In the genomic region with DNA sequence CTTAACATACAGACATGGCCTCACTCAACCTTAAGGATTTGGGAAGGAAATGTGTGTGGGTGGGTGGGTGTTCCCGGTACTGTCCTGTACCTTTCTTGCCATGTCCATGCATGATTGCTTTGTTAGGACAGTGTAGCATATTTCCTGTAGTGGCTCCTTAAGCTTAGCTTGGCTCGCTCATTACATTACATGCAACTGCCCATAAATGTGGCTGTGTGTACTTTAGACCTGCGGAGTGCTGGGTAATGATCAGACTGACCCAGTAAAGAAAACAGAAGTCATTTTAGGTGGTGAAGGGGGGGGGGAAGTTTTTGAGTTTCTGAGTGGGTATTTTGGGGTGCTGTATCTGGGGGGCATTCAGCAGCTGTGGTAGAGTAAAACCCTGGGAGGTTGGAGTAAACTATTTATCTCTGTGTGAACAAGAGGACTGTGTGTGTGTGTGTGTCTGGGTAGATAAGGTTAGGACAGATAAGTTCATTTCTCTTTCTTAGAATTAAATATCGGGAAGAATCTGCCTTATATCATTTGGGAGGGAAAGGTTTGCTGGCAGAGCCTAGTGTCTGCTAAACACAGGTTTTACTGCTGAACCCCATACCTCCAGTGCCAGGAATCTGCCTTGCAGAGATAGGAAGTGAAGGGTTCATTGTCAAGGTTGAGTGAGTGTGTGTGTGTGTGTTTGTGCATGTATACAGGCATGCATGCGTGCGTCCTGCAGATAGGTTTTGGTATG, we compare ENCODE assay signal across 12 mouse cellular contexts. TPM values are rescaled to one million over a fixed set of nuclear protein-coding genes. Genes with fewer than 3 reads are reported as not detected.
DNase-seq lines count a peak whose midpoint lies in the region; ATAC-seq and TF ChIP-seq lines count a peak whose summit lies in the region.
"Had no signal": no experiment of that assay in that cellular context is flagged by ENCODE, and none has a peak within 500 bp of the region (broad histone marks: within the 10 kb centered on the region; RNA-seq: fewer than 3 reads in every experiment).

No protein-coding gene starts in this region.

- H3K36me3 ChIP-seq in hindbrain, embryonic 13.5 days = no peaks in the 10 kb centered on the region
- H3K36me3 ChIP-seq in hindbrain, embryonic 16.5 days (ENCODE audit: control insufficient read depth, insufficient read depth, low read length) = no peaks in the 10 kb centered on the region
- peaks cover 0 to 27% of the 10 kb centered on the region in 2 experiments; a peak in 2 of 4 replicates for H3K36me3 ChIP-seq in MEL (ENCODE audit: control insufficient read depth in 1 of 2, insufficient read depth in 2 of 2, low read length in 2 of 2)
- H3K36me3 ChIP-seq in liver, embryonic 11.5 days (ENCODE audit: control insufficient read depth, insufficient read depth, low read length) = no peaks in the 10 kb centered on the region
- no peaks in the 10 kb centered on the region for H3K36me3 ChIP-seq in midbrain, embryonic 11.5 days (ENCODE audit: control insufficient read depth, insufficient read depth, low read length)
- H3K36me3 ChIP-seq: midbrain, embryonic 10.5 days had no signal

- no peaks in the 10 kb centered on the region for H3K9me3 ChIP-seq in hindbrain, embryonic 13.5 days
- H3K9me3 ChIP-seq in hindbrain, embryonic 16.5 days (ENCODE audit: control insufficient read depth, low read length) = no peaks in the 10 kb centered on the region
- H3K9me3 ChIP-seq in MEL (replicated peaks; ENCODE audit: insufficient read depth, low read length) = no peaks in the 10 kb centered on the region
- H3K9me3 ChIP-seq in liver, embryonic 11.5 days (ENCODE audit: control insufficient read depth, low read length) = no peaks in the 10 kb centered on the region
- no peaks in the 10 kb centered on the region for H3K9me3 ChIP-seq in midbrain, embryonic 11.5 days (ENCODE audit: control insufficient read depth, low read length)
- H3K9me3 ChIP-seq: forebrain, embryonic 13.5 days; midbrain, embryonic 10.5 days had no signal

- H3K27ac ChIP-seq in hindbrain, embryonic 13.5 days = 0 out of 2 replicates have a peak overlapping the region, but pooled peaks have one; percentile 26
- H3K27ac ChIP-seq in hindbrain, embryonic 16.5 days (ENCODE audit: low read depth, low read length) = no peak overlapping the region
- H3K27ac ChIP-seq in MEL (ENCODE audit: control insufficient read depth, low read depth, low read length) = peak overlapping the region; percentile 98
- H3K27ac ChIP-seq in liver, embryonic 11.5 days (ENCODE audit: low read depth, low read length) = peak overlapping the region; percentile 95
- H3K27ac ChIP-seq in midbrain, embryonic 11.5 days (ENCODE audit: low read depth, low read length) = no peak overlapping the region
- H3K27ac ChIP-seq: forebrain, embryonic 13.5 days; hindbrain, postnatal 0 days had no signal

- ATAC-seq in hindbrain, embryonic 13.5 days (ENCODE audit: low FRiP score) = no peak
- ATAC-seq in hindbrain, embryonic 16.5 days = no peak
- peak; percentile 73 for ATAC-seq in liver, embryonic 11.5 days (replicated peaks; ENCODE audit: low FRiP score)
- ATAC-seq in midbrain, embryonic 11.5 days (ENCODE audit: low FRiP score) = no peak
- ATAC-seq: forebrain, embryonic 13.5 days; hindbrain, postnatal 0 days had no signal

- TF ChIP-seq CTCF in MEL (IDR thresholded peaks at IDR 0.05 in 2 of 3, conservative IDR thresholded peaks at IDR 0.05 in 1 of 3; ENCODE audit: control insufficient read depth in 1 of 3, insufficient read depth in 1 of 3, low read depth in 2 of 3, low read length in 3 of 3, poor library complexity in 1 of 3, severe bottlenecking in 1 of 3) = no peak

- DNase-seq in MEL (ENCODE audit: low read depth, low spot score) = peak; percentile 89
- DNase-seq in c-Kit-negative CD71-positive TER-119-positive erythroid progenitor cells, embryonic 14.5 days (ENCODE audit: low read depth, low spot score) = peak; percentile 60
- DNase-seq in liver, embryonic 11.5 days (ENCODE audit: low spot score) = no peak
- DNase-seq in ovary, adult 18-20 months (ENCODE audit: low spot score) = no peak
- DNase-seq in midbrain, embryonic 11.5 days (ENCODE audit: low spot score, missing footprints) = no peak
- DNase-seq: adrenal gland, postnatal 10 days; cerebellum, postnatal 14 days had no signal

- TF ChIP-seq EP300 in MEL (IDR thresholded peaks at IDR 0.05; ENCODE audit: low read depth in 1 of 2, low read length in 2 of 2) = peak; percentile 95 to 96

- no peak for TF ChIP-seq POLR2A in MEL (IDR thresholded peaks at IDR 0.05; ENCODE audit: control insufficient read depth in 1 of 2, insufficient read depth in 1 of 2, low read depth in 1 of 2, low read length in 2 of 2, poor library complexity in 1 of 2)

- no peak overlapping the region for H3K9ac ChIP-seq in hindbrain, embryonic 13.5 days
- no peak overlapping the region for H3K9ac ChIP-seq in hindbrain, embryonic 16.5 days (ENCODE audit: low read depth, low read length)
- peak overlapping the region; percentile 64 for H3K9ac ChIP-seq in MEL (ENCODE audit: control insufficient read depth, low read depth, low read length, poor library complexity, severe bottlenecking)
- H3K9ac ChIP-seq in liver, embryonic 11.5 days (ENCODE audit: low read depth, low read length) = peak overlapping the region; percentile 52
- H3K9ac ChIP-seq in midbrain, embryonic 11.5 days (ENCODE audit: low read length) = no peak overlapping the region
- H3K9ac ChIP-seq: forebrain, embryonic 13.5 days had no signal

- no peak overlapping the region for H3K4me3 ChIP-seq in hindbrain, embryonic 13.5 days
- H3K4me3 ChIP-seq in hindbrain, embryonic 16.5 days (ENCODE audit: low read length) = no peak overlapping the region
- peak overlapping the region in 1 of 2 experiments; percentile 48; a peak in 2 of 4 replicates for H3K4me3 ChIP-seq in MEL (ENCODE audit: control insufficient read depth in 1 of 2, insufficient read depth in 1 of 2, low read depth in 2 of 2, low read length in 2 of 2)
- H3K4me3 ChIP-seq in liver, embryonic 11.5 days (ENCODE audit: low read depth, low read length) = peak overlapping the region; percentile 82
- H3K4me3 ChIP-seq in midbrain, embryonic 11.5 days (ENCODE audit: low read depth, low read length) = no peak overlapping the region
- H3K4me3 ChIP-seq: forebrain, embryonic 13.5 days; midbrain, embryonic 10.5 days had no signal

- 91% methylated on average over 6 of the region's 6 CpGs for WGBS in hindbrain, embryonic 13.5 days
- 84% methylated on average over 6 of the region's 6 CpGs for WGBS in hindbrain, embryonic 16.5 days
- WGBS in liver, embryonic 11.5 days = 48% methylated on average over 6 of the region's 6 CpGs
- 87% methylated on average over 6 of the region's 6 CpGs for WGBS in midbrain, embryonic 11.5 days

- H3K4me2 ChIP-seq in hindbrain, embryonic 13.5 days = no peak overlapping the region
- no peak overlapping the region for H3K4me2 ChIP-seq in hindbrain, embryonic 16.5 days (ENCODE audit: low read length)
- peak overlapping the region; percentile 88 for H3K4me2 ChIP-seq in liver, embryonic 11.5 days
- no peak overlapping the region for H3K4me2 ChIP-seq in midbrain, embryonic 11.5 days
- H3K4me2 ChIP-seq: forebrain, embryonic 13.5 days had no signal

- TF ChIP-seq RAD21 in MEL (IDR thresholded peaks at IDR 0.05; ENCODE audit: low read depth, low read length) = no peak

- H3K27me3 ChIP-seq in hindbrain, embryonic 13.5 days = peaks cover 13% of the 10 kb centered on the region
- H3K27me3 ChIP-seq in hindbrain, embryonic 16.5 days (replicated peaks; ENCODE audit: control insufficient read depth, insufficient read depth, low read length) = no peaks in the 10 kb centered on the region
- H3K27me3 ChIP-seq in MEL (ENCODE audit: control insufficient read depth in 1 of 2, insufficient read depth in 2 of 2, low read length in 2 of 2) = no peaks in the 10 kb centered on the region
- H3K27me3 ChIP-seq in liver, embryonic 11.5 days (replicated peaks; ENCODE audit: control insufficient read depth, insufficient read depth, low read length) = 0 out of 2 replicates have a peak, but pooled peaks cover 2% of the 10 kb centered on the region
- H3K27me3 ChIP-seq in midbrain, embryonic 11.5 days (ENCODE audit: control insufficient read depth, insufficient read depth, low read length) = no peaks in the 10 kb centered on the region; the same call in 1 of the 2 replicates

- H3K79me2 ChIP-seq in MEL (ENCODE audit: control insufficient read depth, insufficient read depth, low read length, poor library complexity) = peaks cover 8% of the 10 kb centered on the region

- H3K4me1 ChIP-seq in hindbrain, embryonic 13.5 days (replicated peaks) = peaks cover 48% of the 10 kb centered on the region
- peaks cover 17% of the 10 kb centered on the region for H3K4me1 ChIP-seq in hindbrain, embryonic 16.5 days (ENCODE audit: control insufficient read depth, insufficient read depth, low read depth, low read length)
- H3K4me1 ChIP-seq in MEL (ENCODE audit: control insufficient read depth in 1 of 2, insufficient read depth in 2 of 2, low read length in 2 of 2) = peaks cover 15 to 49% of the 10 kb centered on the region in 2 experiments
- H3K4me1 ChIP-seq in liver, embryonic 11.5 days (replicated peaks; ENCODE audit: control insufficient read depth, insufficient read depth, low read length) = peaks cover 74% of the 10 kb centered on the region
- H3K4me1 ChIP-seq in midbrain, embryonic 11.5 days (ENCODE audit: control insufficient read depth, insufficient read depth, low read length) = peaks cover 10% of the 10 kb centered on the region

TF ChIP-seq in MEL, 35 proteins besides CTCF, POLR2A, EP300 and RAD21 (continues in another document):
- peak; percentile 90 for TF ChIP-seq RCOR1 (IDR thresholded peaks at IDR 0.05; ENCODE audit: low read depth, low read length)
- no peak for TF ChIP-seq CHD2 (IDR thresholded peaks at IDR 0.05; ENCODE audit: low read length)
- TF ChIP-seq USF2 (IDR thresholded peaks at IDR 0.05; ENCODE audit: borderline replicate concordance in 1 of 2, insufficient read depth in 1 of 2, low read depth in 1 of 2, low read length in 2 of 2) = no peak
- 0 out of 2 replicates have a peak, but pooled peaks have one; percentile 0 for TF ChIP-seq ZC3H11A (IDR thresholded peaks at IDR 0.05; ENCODE audit: low read depth, low read length)
- no peak for TF ChIP-seq NRF1 (IDR thresholded peaks at IDR 0.05; ENCODE audit: insufficient read depth, low read depth, low read length, poor library complexity, severe bottlenecking)
- no peak for TF ChIP-seq UBTF (IDR thresholded peaks at IDR 0.05; ENCODE audit: borderline replicate concordance, insufficient read depth, low read depth, low read length)
- TF ChIP-seq JUND (IDR thresholded peaks at IDR 0.05; ENCODE audit: low read depth, low read length) = no peak

RNA-seq across cellular contexts. Expression of a gene that starts 4.6 kb away (rescaled TPM):
- polyA plus RNA-seq in hindbrain, embryonic 13.5 days (2015; fragmentation: Nextera tagmentation; extraction: Ambion mirVana) = 31.6 and 35.1 TPM in 2 replicates
- 40.7 and 41.5 TPM in 2 replicates for polyA plus RNA-seq in hindbrain, embryonic 16.5 days (2015; fragmentation: Nextera tagmentation; extraction: Ambion mirVana)
- total RNA-seq in MEL (2012; rRNA removed) = 60.9 and 64.2 TPM in 2 replicates
- 100 to 1,000 TPM in 1 of 2 experiments, not detected in 1; 130 TPM for polyA plus RNA-seq in MEL (2012; ENCODE audit: insufficient read depth in 1 of 2, insufficient read length in 2 of 2, low read depth in 1 of 2, low replicate concordance in 2 of 2, missing spikeins in 1 of 2)
- polyA plus RNA-seq in liver, embryonic 11.5 days (2014; fragmentation: Nextera tagmentation; extraction: Ambion mirVana) = 200 and 221 TPM in 2 replicates
- polyA plus RNA-seq in midbrain, embryonic 11.5 days (2014; fragmentation: Nextera tagmentation; extraction: Ambion mirVana) = 19.5 and 20.5 TPM in 2 replicates

Comparison
In these comparisons a context has a peak if more than half of its experiments do, and no peak if none do; other contexts are left out.
1. H3K27ac ChIP-seq: peak in hindbrain, embryonic 13.5 days (single experiment), MEL (single experiment) and liver, embryonic 11.5 days (single experiment); none in hindbrain, embryonic 16.5 days (single experiment) and midbrain, embryonic 11.5 days (single experiment).
2. H3K9ac ChIP-seq: peak in MEL (single experiment) and liver, embryonic 11.5 days (single experiment); none in hindbrain, embryonic 13.5 days (single experiment), hindbrain, embryonic 16.5 days (single experiment) and midbrain, embryonic 11.5 days (single experiment).
3. DNase-seq: peak in MEL (single experiment) and c-Kit-negative CD71-positive TER-119-positive erythroid progenitor cells, embryonic 14.5 days (single experiment); none in liver, embryonic 11.5 days (single experiment), ovary, adult 18-20 months (single experiment) and midbrain, embryonic 11.5 days (single experiment).